Mouse (Mus musculus) liver, adult 2 months (tissue): ENCODE results near the gene Tmco1. TPM values are rescaled to one million over a fixed set of nuclear protein-coding genes. Genes with fewer than 3 reads are reported as not detected.

Experiments used
- DNase-seq: peaks from one replicate; pipeline ENCODE4 v3.0.0-alpha.2; 2011; ENCODE audit warnings: low read depth, low spot score; ENCODE audit errors: extremely low read depth
- H3K27ac ChIP-seq: fragments of 200-500 bp; replicated peaks from 2 replicates; pipeline ENCODE4 v1.5.1; 2012; ENCODE audit warnings: low read depth, mild to moderate bottlenecking, control low read depth, inconsistent platforms, low read length; ENCODE audit not compliant: insufficient read depth
- H3K27me3 ChIP-seq: fragments of 200-500 bp; 2 replicates; pipeline ENCODE4 v1.6.1; 2012; ENCODE audit warnings: mild to moderate bottlenecking, moderate library complexity, low read length, inconsistent platforms; ENCODE audit not compliant: control insufficient read depth, insufficient read depth
- H3K36me3 ChIP-seq: fragments of 200-500 bp; 2 replicates; pipeline ENCODE4 v1.6.1; 2012; ENCODE audit warnings: low read length, inconsistent platforms; ENCODE audit not compliant: control insufficient read depth, insufficient read depth
- H3K4me1 ChIP-seq: fragments of 200-500 bp; 2 replicates; pipeline ENCODE4 v1.6.1; 2011; ENCODE audit warnings: low read length; ENCODE audit not compliant: control insufficient read depth, insufficient read depth
- H3K4me3 ChIP-seq: fragments of 200-500 bp; 2 replicates; pipeline ENCODE4 v1.5.1; 2011; ENCODE audit warnings: low read depth, mild to moderate bottlenecking, control low read depth, low read length, moderate library complexity; ENCODE audit not compliant: insufficient read depth
- H3K79me2 ChIP-seq: fragments of 200-500 bp; 2 replicates; pipeline ENCODE4 v1.6.1; 2012; ENCODE audit warnings: inconsistent platforms, mild to moderate bottlenecking, low read length, moderate library complexity; ENCODE audit not compliant: control insufficient read depth, insufficient read depth
- H3K9ac ChIP-seq: fragments of 200-500 bp; 2 replicates; pipeline ENCODE4 v1.6.1; 2012; ENCODE audit warnings: low read depth, mild to moderate bottlenecking, control low read depth, inconsistent platforms, low read length
- CTCF ChIP-seq: fragments of 200-500 bp; IDR thresholded peaks from 2 replicates; pipeline ENCODE4 v1.5.1; 2011; ENCODE audit warnings: low read depth, low read length, control low read depth
- POLR2A ChIP-seq: fragments of 200-500 bp; IDR thresholded peaks from 2 replicates; pipeline ENCODE4 v1.6.1; 2011; ENCODE audit warnings: low read length, control low read depth; ENCODE audit not compliant: insufficient read depth; ENCODE audit errors: extremely low read depth
- WGBS: fragments of 180-500 bp; shearing (Covaris S2); methylation state at CpG from one replicate; pipeline ENCODE4 v1.1.7; 2018; 5-methylcytosine and 5-hydroxymethylcytosine counted together
- polyA plus RNA-seq: library from polyadenylated mRNA; depleted of rRNA; stranded (reverse); fragments of >200 nt; gene quantifications from 2 replicates; pipeline ENCODE4 v1.2.3, GENCODE M21; 2012
- total RNA-seq: library from RNA; depleted of rRNA; stranded (reverse); fragments of >200 nt; gene quantifications from 2 replicates; pipeline ENCODE4 v1.2.3, GENCODE M21; 2014

The Tmco1 gene
- total and polyA plus RNA-seq, 2 experiments, result 71.5 to 162 TPM

DNA sequence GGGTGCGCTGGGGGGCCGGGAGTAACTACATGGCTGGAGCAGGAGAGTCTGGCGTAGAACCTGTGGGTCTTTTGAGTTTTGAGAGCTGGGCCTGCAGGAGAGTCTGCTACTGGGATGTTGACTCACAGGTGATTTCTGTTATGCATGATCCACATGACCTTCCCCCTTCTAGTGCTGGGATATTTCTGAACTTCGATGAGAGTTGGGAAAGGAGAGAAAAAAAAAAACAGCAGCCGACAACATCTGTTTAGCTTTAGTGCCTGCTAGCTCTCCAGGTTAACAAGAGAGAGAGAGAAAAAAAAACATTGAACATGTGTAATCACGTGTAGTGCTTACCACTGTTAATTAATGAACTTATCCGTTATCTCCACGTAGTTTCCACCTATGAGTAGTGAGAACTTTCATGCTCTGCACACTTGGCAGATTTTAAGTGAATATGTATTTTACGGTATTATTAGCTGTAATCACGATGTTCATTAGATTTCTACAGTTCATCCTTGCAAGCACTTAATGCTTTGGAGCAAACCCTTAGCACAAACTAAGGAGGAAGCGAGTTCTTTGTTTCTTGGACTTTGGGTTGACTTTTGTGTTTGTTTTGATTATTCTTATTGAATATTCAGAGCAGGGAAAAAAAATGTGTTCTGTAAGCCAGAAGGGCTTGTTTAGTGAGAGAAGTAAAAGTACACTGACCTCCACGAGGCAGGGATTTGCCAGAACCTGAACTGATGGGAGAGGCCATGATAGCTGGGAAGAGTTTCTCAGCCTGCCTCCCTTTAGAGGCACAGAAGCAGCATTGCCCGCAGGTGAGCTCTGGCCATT is 42.6 kb downstream of the Tmco1 start:
- no peaks in the 10 kb centered on the region for H3K27me3 ChIP-seq
- DNase-seq, result peak; percentile 86
- peak overlapping the region; percentile 94 for H3K27ac ChIP-seq
- TF ChIP-seq CTCF (no peak), POLR2A (no peak)
- 8% methylated on average over 13 of the region's 13 CpGs for WGBS
- H3K9ac ChIP-seq, result peak overlapping the region; percentile 96
- H3K4me1 ChIP-seq, result peaks cover 9% of the 10 kb centered on the region
- peaks cover 4% of the 10 kb centered on the region; the same call in 1 of the 2 replicates for H3K79me2 ChIP-seq
- H3K4me3 ChIP-seq, result peak overlapping the region; percentile 89
- H3K36me3 ChIP-seq, result peaks cover 26% of the 10 kb centered on the region

DNA sequence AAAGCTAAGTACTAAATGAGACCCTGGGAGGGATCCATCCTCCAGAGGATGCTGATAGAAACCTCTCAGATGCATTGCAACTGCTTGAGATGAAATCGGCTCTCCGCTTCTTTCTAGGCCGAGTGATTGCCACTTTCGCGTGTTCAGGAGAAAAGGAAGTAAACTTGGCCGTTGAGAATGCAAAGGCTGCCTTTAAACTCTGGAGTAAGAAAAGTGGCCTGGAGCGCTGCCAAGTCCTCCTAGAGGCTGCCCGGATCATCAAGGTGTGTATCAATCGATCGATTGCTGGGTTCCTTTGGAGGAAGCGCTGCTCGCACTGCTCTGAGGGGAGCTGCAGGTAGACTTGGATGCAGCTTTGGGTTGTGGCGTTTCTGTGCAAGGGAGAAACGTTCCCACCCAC is 44.2 kb downstream of the Tmco1 start:
- peaks cover 4% of the 10 kb centered on the region; the same call in 1 of the 2 replicates for H3K79me2 ChIP-seq
- no peak overlapping the region for H3K4me3 ChIP-seq
- peaks cover 35% of the 10 kb centered on the region for H3K36me3 ChIP-seq
- DNase-seq, result peak; percentile 46
- peaks cover 13% of the 10 kb centered on the region for H3K4me1 ChIP-seq
- H3K27ac ChIP-seq, result no peak overlapping the region
- WGBS, result 53% methylated on average over 14 of the region's 14 CpGs
- TF ChIP-seq POLR2A (no peak), CTCF (no peak)
- H3K9ac ChIP-seq, result no peak overlapping the region
- H3K27me3 ChIP-seq, result no peaks in the 10 kb centered on the region

- Histone ChIP-seq H3K4me3 (no peak overlapping the region), H3K9ac (no peak overlapping the region), H3K4me1 (peaks cover 10% of the 10 kb centered on the region), H3K27me3 (no peaks in the 10 kb centered on the region), H3K36me3 (peaks cover 68% of the 10 kb centered on the region), H3K27ac (no peak overlapping the region), H3K79me2 (peaks cover 3% of the 10 kb centered on the region; the same call in 1 of the 2 replicates)
- DNase-seq, result peak; percentile 75
- WGBS, result 26% methylated on average over 9 of the region's 9 CpGs
- TF ChIP-seq POLR2A, result no peak
- no peak for TF ChIP-seq CTCF
Observed at GRCm38 (mm10) chr1:167357387-167357786, 49.2 kb downstream of the Tmco1 start.

GRCm38 (mm10) chr1:167358731-167359130 is 50.6 kb downstream of the Tmco1 start:
- Histone ChIP-seq H3K27ac (no peak overlapping the region), H3K79me2 (no peaks in the 10 kb centered on the region), H3K27me3 (no peaks in the 10 kb centered on the region), H3K4me3 (no peak overlapping the region), H3K4me1 (peaks cover 8% of the 10 kb centered on the region; the same call in 1 of the 2 replicates), H3K9ac (no peak overlapping the region), H3K36me3 (peaks cover 74% of the 10 kb centered on the region)
- TF ChIP-seq CTCF, result no peak
- no peak for TF ChIP-seq POLR2A
- DNase-seq, result peak; percentile 72
- 51% methylated on average over 9 of the region's 9 CpGs for WGBS

- Histone ChIP-seq H3K36me3 (peaks cover 73% of the 10 kb centered on the region), H3K4me3 (no peak overlapping the region), H3K4me1 (peaks cover 5% of the 10 kb centered on the region; the same call in 1 of the 2 replicates), H3K27ac (no peak overlapping the region), H3K27me3 (no peaks in the 10 kb centered on the region), H3K79me2 (no peaks in the 10 kb centered on the region), H3K9ac (no peak overlapping the region)
- TF ChIP-seq CTCF, result no peak
- no peak for TF ChIP-seq POLR2A
- no peak for DNase-seq
- 95% methylated on average over 4 of the region's 4 CpGs for WGBS
Observed at GRCm38 (mm10) chr1:167360268-167360667, 52.1 kb downstream of the Tmco1 start.

DNA sequence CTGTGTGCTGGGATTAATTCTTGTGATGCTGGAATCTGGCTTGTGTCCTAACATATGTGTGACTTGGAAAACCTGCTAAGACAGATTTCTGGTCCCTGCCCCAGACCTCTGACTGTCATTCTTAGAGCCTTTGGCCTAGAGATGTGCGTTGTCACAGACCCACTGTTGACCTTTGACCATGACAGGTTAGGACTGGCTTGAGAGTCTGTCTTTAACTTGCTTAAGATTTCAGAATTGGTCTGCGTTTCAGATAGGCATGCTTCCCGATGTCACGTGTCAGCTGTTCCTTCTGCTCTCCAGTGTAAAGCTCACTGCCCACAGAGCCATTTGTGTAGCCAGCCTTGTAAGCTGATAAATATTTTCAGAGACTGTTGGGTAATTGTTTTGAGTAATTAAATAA is 54.6 kb downstream of the Tmco1 start:
- WGBS, result 79% methylated on average over 4 of the region's 4 CpGs
- Histone ChIP-seq H3K9ac (no peak overlapping the region), H3K79me2 (no peaks in the 10 kb centered on the region), H3K36me3 (peaks cover 80% of the 10 kb centered on the region), H3K4me3 (no peak overlapping the region), H3K27ac (no peak overlapping the region), H3K4me1 (no peaks in the 10 kb centered on the region), H3K27me3 (no peaks in the 10 kb centered on the region)
- TF ChIP-seq CTCF, result no peak
- TF ChIP-seq POLR2A, result no peak
- DNase-seq, result no peak
